Mouse (Mus musculus) spleen, adult 2 months (tissue): ENCODE measurements at regions not wholly inside any gene's neighbourhood (a gene's known extent, or its start where the extent isn't known, plus 50 kb on each side); places are given as distances from the start of the nearest gene placed in this dataset.

Experiments
- CTCF ChIP-seq: fragments of 200-500 bp; IDR thresholded peaks from 2 replicates; pipeline ENCODE4 v1.5.1; 2011; ENCODE audit warnings: mild to moderate bottlenecking, inconsistent platforms; ENCODE audit not compliant: insufficient read depth, insufficient read length, insufficient replicate concordance; ENCODE audit errors: extremely low read depth
- POLR2A ChIP-seq: fragments of 200-500 bp; IDR thresholded peaks from 2 replicates; pipeline ENCODE4 v1.6.1; 2011; ENCODE audit warnings: low read depth, low read length, inconsistent platforms

DNA sequence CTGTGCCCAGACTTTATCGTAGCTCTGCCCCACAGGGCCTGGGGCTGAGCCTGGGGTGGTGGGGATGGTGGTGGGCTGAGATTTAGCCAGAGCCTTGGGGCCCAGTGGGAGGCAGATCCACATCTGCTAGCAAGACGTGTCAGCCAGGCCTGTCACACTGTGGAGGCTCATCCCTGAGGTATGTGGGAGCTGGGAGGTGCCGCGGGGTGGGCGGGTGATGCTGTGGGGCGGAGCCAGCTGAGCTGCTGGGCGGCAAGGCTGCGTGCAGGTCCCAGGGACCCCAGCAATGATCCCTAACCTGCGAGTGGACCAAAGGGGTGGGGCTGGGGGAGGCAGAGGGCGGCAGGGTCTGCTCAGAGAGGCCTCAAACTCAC is 85.2 kb upstream of the Tmem189 start:
- no peak for TF ChIP-seq CTCF
- no peak for TF ChIP-seq POLR2A
